Mouse (Mus musculus) large intestine, adult 2 months (tissue): ENCODE data around the gene 1700049E17Rik2. TPM values are rescaled to one million over a fixed set of nuclear protein-coding genes. Genes with fewer than 3 reads are reported as not detected.
"Not testable (repeated sequence)": the region's sequence is repeated elsewhere in the genome, so short reads cannot be mapped to it uniquely, and the experiment has no call there.

Experiments
- DNase-seq: peaks from one replicate; pipeline ENCODE4 v3.0.0-alpha.2; 2012; ENCODE audit warnings: low read depth, low spot score
- WGBS: fragments of 180-500 bp; shearing (Covaris S2); methylation state at CpG from one replicate; pipeline ENCODE4 v1.1.7; 2018; 5-methylcytosine and 5-hydroxymethylcytosine counted together
- polyA plus RNA-seq: library from polyadenylated mRNA; depleted of rRNA; stranded (reverse); fragments of >200 nt; gene quantifications from 2 replicates; pipeline ENCODE4 v1.2.3, GENCODE M21; 2012; rRNA removed

Gene 1700049E17Rik2
- not detected in 2 replicates for polyA plus RNA-seq

DNA sequence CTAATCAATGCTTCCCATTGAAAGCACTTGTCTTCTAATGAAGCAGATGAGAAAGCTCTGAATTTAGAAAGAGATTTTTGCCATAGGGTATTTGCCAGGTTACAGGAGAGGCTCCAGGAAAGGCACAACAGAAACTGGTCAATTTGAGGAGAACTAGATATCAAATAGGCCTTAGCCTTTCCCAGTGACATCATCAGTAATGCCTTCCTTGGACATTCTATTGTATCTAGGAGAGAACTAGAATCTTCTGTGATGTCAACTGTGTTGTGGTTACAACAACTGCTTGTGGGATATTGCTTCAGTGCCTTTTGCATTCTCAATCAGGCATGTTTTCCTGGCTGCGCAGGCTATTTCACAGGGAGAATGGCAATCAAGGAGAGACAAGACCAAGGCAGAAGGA, at the start of gene 1700049E17Rik2:
1700049E17Rik2 (plus strand) TSS at position 301 of the 400 bp plus-strand sequence.
- WGBS = no CpG with 5 or more reads among the region's 1 CpGs
- not testable (repeated sequence) for DNase-seq

DNA sequence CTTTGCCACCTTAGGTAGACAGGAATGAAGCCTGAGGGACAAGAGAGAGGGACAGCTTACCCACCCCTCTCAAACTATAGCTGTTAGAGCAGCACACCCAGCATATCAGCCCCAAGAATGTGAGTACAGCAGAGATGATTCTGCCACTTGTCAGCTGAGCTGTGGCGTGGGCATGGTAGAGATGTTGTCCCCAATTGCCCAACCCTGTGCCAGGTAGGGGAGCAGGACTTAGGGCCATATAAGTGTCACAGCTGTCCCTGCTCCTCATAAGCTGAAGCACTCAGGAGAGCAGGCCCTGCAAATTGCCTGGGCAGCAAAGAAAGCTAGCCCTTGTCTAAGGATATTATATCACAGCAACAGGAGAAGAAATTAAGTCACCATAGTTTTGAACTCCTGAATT, 48.3 kb upstream of the 1700049E17Rik2 start:
- whole genome bisulfite sequencing = 82% methylated on average over 1 of the region's 1 CpGs
- not testable (repeated sequence) for DNase-seq

DNA sequence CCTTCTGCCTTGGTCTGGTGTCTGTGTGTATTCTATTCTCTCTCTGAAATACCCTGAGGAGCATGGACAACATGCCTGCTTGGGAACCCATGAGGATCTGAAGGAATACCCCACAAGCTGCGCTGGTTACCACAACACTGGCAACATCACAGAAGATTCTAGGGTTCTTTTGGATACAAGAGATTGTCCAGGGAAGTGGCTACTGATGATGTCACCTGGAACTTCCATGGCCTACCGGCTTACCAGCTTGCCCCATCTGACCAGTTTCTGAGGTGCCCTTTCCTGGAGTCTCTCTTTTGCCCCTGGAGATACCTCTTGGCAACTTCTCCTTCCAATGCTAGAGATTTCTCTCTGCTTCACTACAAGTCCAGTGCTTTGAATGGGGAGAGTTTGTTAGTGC, 17.5 kb upstream of the 1700049E17Rik2 start, which contains the start of gene Gm7970:
Gm7970 (minus strand) TSS at position 101 of the 400 bp plus-strand sequence.
- not testable (repeated sequence) for DNase-seq
- WGBS = no CpG with 5 or more reads among the region's 2 CpGs

DNA sequence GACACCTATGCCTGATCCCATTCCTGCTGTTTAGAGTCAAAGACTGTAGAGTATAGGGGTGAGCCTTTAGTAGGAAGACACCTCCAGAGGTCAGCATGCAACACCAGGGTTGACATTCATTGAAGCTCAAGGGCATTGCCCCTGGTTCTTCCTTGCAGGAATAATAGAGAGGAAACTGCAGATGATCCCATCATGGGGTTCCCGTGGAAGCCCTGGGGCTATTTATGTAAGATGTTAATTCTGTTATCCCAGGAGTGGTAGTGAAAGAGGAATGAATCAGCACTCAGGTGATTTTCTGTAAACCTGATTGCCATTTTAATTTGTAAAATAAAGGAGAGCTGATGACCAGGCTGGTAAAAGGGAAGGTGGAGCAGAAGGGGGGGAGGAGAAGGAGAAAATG, 13.3 kb downstream of the 1700049E17Rik2 start:
- WGBS = 81% methylated on average over 1 of the region's 1 CpGs

DNA sequence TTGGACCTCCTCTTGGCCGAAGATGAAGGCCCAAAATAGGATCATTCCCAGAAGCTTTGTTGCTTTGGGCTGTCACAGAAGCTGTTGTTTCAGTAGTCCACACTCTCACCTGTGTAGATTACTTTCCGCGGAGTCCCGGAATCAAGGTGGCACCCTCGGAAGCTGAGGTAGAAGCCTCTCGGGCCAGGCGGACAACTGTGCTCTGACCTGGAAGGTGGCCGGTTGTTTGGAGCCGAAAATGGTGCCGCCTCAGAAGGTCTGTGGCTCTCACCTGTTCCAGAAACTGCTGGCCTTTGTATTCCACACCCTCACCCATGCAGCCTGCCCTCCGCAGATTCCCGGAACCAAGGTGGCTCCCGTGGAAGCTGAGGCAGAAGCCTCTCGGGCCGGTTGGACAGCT, 27.9 kb downstream of the 1700049E17Rik2 start:
- not testable (repeated sequence) for DNase-seq
- WGBS = 94% methylated on average over 15 of the region's 15 CpGs

More for the DNA sequence above, 13.3 kb downstream of the 1700049E17Rik2 start:
- not testable (repeated sequence) for DNase-seq

DNA sequence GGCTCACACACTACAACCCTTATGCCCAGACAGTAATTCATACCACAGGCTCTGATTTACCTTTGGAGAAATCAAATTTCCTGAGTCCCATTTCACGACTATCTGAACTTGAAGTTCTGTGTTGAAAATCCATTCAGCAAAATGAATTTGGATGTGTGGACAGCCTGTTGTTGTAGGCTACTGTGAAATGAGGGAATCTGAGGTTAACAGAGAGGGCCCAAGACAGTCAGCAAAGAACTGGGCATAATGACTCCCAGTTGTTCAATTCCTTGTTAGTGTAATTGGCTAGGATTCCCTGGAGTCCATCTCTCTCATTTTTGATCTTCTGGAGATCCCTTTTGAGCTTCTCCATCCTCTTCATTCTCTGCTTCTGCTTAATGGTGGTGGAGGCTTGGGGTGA, 37.7 kb downstream of the 1700049E17Rik2 start:
- WGBS = 68% methylated on average over 1 of the region's 1 CpGs
- not testable (repeated sequence) for DNase-seq

DNA sequence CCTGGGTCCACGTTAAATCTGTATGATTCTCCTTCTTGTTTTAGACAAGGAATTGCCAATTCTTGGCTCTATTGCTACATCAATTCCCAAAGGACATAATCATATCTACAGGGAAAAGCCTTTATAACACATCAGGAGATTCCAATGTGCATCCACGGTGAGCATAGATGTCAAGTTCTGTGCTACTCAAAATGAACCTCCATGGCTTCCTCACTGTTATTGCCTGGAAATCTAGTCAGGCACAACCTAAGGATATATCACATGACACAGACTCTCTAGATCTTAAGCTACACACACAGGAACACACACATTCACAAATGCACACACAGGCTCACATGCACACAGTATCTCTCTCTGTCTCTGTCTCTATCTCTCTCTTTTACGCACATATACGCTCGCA, 49.5 kb downstream of the 1700049E17Rik2 start:
- 87% methylated on average over 5 of the region's 5 CpGs for WGBS
- DNase-seq = not testable (repeated sequence)

DNA sequence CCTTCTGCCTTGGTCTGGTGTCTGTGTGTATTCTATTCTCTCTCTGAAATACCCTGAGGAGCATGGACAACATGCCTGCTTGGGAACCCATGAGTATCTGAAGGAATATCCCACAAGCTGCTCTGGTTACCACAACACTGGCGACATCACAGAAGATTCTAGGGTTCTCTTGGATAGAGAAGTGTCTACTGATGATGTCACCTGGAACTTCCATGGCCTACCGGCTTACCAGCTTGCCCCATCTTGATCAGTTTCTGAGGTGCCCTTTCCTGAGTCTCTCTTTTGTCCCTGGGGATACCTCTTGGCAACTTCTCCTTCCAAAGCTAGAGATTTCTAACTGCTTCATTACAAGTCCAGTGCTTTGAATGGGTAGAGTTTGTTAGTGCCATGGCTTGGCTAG, 51.5 kb downstream of the 1700049E17Rik2 start, which contains the start of gene Gm3072:
Gm3072 (minus strand) TSS at position 101 of the 400 bp plus-strand sequence.
- WGBS = 60% methylated on average over 1 of the region's 2 CpGs

DNA sequence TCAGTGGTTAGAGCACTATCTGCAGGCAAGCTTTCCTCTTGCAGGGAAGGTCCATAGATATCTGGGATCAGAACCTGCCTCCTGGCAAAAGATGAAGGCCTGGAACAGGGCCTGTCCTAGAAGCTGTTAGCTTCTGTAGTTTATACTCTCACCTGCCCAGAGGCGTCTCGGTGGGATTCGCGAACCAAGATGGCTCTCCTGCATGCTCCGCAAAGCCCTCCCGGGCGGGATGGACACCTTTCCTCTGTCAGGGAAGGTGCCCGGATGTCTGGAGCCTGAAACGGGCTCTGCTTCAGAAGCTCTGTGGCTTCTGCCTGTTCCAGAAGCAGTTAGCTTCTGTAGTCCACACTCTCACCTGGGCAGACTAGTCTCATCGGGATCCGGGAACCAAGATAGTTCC, 57.1 kb downstream of the 1700049E17Rik2 start:
- 89% methylated on average over 9 of the region's 11 CpGs for WGBS
- not testable (repeated sequence) for DNase-seq

More for the DNA sequence above, 51.5 kb downstream of the 1700049E17Rik2 start, which contains the start of gene Gm3072:
- not testable (repeated sequence) for DNase-seq

Other genes starting within 250 kb of the 1700049E17Rik2 start
- not detected in 2 replicates for gene Gm5798, start 224.6 kb upstream of the 1700049E17Rik2 start, polyA plus RNA-seq
- gene Gm7945, start 186.8 kb upstream of the 1700049E17Rik2 start, polyA plus RNA-seq = not detected in 2 replicates
- gene Gm6482, start 164.9 kb upstream of the 1700049E17Rik2 start, polyA plus RNA-seq = not detected in 2 replicates
- not detected in 2 replicates for gene Gm7954, start 119.7 kb upstream of the 1700049E17Rik2 start, polyA plus RNA-seq
- not detected in 2 replicates for gene Gm3486, start 83.7 kb upstream of the 1700049E17Rik2 start, polyA plus RNA-seq
- gene Gm7970, start 17.6 kb upstream of the 1700049E17Rik2 start, polyA plus RNA-seq = not detected in 2 replicates
- not detected in 2 replicates for gene Gm3072, start 51.4 kb downstream of the 1700049E17Rik2 start, polyA plus RNA-seq
- not detected in 2 replicates for gene Gm3676, start 73.3 kb downstream of the 1700049E17Rik2 start, polyA plus RNA-seq
- not detected in 2 replicates for gene Gm8068, start 128.7 kb downstream of the 1700049E17Rik2 start, polyA plus RNA-seq
- gene Gm7929, start 177.4 kb downstream of the 1700049E17Rik2 start, polyA plus RNA-seq = not detected in 2 replicates
- not detected in 2 replicates for gene Gm47189, start 199.2 kb downstream of the 1700049E17Rik2 start, polyA plus RNA-seq